Mouse (Mus musculus) monocyte, adult 2 months (primary cell): ENCODE results near the gene Rhou.

Experiments
- DNase-seq, 2 experiments: peaks; one replicate each; pipeline ENCODE4 v3.0.0; 2022; ENCODE audit warnings: low spot score in 2 of 2, low read depth in 1 of 2

Gene Rhou

DNA sequence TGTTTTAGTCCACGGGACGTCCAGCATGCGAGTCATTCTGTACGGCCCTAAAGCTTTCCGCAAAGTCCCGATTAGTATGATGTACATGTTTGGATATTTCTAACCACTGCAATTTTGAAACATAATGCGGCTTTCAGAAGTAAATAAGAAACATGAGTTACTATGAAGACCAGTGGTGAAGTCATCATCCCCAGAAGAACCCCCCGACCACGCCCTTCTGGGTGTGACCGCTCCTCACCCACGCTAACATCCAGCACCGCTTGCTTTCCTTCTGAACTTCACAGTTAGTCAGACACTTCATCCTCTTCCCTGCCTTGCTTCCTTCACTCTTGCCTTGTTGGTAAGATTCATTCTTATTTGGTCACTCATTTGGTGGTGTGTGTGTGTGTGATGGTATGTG is 4.2 kb upstream of the Rhou start:
- DNase-seq: no peak

DNA sequence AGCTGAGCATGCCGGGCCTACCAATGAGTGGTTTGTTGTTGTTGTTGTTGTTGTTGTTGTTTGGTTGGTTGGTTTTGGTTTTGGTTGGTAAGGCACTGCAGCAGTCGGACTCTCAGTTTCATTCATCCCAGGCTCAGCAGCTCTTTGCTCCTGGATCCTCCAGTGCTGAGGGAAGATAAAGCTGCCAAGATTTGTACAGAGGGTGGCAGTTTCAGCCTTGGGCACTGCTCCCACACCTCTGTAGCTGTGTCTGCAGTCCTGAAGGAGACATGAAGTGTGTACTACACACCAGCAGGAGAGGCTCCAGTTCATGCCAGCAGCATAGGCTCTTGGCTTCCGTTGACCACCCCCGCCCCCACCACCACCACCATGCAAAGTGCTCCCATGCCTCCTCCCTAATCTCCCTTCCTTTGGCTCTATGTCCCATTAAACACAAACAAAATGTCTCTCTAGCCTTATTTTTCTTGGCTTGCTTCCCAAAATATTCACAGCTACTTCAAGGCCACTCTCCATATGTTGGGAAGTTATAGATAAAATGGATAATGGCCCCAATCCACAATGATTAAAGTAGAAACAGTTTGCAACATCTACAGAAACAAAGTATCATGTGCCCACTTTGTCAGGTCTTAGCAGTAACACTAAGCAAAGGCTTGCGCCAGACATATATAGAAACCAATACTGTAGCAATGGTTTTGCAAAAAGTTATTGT is 2.2 kb upstream of the Rhou start:
- DNase-seq: no peak

DNA sequence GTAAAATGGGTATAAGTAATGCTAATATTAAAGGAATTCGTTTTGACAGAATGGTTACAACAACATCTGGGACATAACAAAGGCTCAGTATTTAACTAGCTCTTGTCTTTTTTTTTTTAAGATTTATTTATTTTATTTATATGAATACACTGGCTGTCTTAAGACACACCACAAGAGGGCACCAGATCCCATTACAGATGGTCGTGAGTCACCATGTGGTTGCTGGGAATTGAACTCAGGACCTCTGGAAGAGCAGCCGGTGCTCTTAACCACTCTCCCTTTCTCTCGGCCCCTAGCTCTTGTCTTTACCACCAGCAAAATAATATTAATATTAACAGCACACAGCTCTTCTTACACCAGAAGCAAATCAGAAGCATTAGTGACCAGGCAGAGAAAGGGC is 1.1 kb upstream of the Rhou start:
- DNase-seq: no peak

DNA sequence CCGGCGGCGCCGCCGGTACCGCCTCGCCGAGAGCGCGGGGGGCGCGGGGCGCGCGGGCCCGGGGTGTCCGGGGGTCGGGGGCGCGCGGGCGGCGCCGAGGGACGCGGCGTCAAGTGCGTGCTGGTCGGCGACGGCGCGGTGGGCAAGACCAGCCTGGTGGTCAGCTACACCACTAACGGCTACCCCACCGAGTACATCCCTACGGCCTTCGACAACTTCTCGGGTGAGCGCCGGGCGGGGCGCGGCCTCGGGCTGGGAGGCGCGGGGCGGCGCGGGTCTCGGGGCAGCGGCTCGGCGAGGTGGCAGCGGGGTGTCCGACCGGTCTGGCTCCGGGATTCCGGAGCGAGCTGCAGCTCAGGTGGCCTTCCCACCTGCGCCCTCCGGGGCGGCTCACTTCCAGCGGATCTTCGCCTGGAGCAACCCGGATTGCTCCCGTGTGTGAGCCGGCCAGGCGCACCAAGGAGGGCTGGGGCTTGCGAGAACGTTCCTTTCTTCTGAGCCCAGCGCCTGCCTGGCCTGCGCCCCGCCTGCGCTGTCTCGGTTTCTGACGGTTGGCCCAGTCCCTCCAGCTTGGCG is 353 bp downstream of the Rhou start:
- no peak for DNase-seq

DNA sequence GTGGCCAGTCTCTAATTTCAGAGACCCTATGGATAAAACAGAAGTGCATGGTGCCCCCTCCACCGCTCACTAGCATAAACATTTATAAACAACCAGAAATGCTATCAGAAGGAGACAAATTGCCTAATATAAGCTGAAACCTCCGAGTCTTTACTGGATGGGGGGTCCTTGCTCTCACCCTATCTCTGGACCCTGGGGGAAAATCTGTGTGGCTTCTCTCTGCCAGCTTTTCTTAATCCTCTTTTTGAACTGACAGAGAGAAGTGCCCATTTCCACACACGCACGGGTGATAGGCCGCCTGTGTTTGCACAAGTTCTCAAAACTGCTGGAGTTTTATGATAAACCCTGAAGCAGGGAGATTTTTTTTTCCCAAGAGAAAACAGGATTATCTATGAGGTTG is 1.0 kb downstream of the Rhou start:
- DNase-seq: no peak

DNA sequence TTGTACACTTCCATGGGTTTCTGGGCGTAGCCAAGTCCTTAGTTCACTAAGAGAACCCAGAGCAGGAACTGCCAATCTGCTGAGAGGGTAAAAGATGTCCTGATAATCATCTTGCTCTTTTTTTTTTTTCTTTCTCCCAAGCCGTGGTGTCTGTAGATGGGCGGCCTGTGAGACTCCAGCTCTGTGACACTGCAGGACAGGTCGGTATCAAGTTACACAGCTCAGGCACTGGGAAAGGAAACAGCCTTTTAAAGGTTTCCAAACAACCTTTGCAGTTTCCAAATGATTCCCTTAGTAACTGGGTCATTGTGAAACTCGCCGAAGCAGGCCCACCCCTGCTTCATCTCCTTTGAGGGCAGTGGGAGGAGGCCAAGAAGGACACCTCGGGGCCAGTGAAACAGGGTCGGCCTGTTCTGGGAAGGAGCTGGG is 1.6 kb downstream of the Rhou start:
- no peak for DNase-seq

GRCm38 (mm10) chr8:123657826-123658225 is 4.1 kb downstream of the Rhou start:
- no peak for DNase-seq

- no peak for DNase-seq
These were observed 5.8 kb downstream of the Rhou start for GRCm38 (mm10) chr8:123659469-123660057.

GRCm38 (mm10) chr8:123661515-123661914 is 7.8 kb downstream of the Rhou start:
- no peak for DNase-seq

- DNase-seq: no peak
These were observed 11.9 kb downstream of the Rhou start for GRCm38 (mm10) chr8:123665580-123665979.

DNA sequence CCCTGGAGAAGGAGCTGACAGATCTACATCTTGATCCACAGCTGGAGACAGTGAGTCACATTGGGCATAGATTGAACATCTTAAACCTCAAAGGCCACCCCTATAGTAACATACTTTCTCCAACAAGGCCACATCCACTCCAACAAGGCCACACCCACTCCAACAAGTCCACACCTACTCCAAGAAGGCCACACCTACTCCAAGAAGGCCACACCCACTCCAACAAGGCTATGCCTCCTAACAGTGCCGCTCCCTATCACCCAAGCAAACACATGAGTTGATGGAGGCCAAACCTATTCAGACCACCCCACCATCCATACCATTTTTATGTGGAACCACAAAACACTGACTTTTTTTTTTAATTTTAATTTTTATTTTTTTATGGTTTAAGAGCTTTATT is 13.1 kb downstream of the Rhou start:
- no peak for DNase-seq

- no peak for DNase-seq
These were observed 15.0 kb downstream of the Rhou start for GRCm38 (mm10) chr8:123668681-123669080.

DNA sequence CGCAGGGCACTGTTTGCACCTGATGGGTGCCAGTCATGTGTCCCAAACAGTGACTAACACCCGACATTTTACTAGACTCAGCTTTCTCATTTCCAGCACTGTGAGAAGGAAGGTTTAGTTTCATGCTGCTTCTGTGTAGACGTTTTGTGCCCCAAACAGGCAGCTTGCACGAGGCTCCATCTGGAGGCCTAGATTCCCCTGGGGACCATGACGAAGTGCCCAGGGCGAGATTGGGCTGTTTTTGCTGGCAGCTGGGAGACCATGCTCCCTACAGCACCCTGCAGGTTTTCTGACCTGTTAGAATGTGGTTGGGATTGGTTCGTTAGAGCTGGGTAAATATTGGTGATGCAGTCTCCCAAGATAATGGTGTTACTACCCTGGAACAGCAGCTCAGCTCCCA is 17.0 kb downstream of the Rhou start:
- no peak for DNase-seq

- no peak for DNase-seq
These were observed 17.7 kb downstream of the Rhou start for GRCm38 (mm10) chr8:123671454-123671853.

- no peak for DNase-seq
These were observed 18.9 kb downstream of the Rhou start for GRCm38 (mm10) chr8:123672648-123673047.

DNA sequence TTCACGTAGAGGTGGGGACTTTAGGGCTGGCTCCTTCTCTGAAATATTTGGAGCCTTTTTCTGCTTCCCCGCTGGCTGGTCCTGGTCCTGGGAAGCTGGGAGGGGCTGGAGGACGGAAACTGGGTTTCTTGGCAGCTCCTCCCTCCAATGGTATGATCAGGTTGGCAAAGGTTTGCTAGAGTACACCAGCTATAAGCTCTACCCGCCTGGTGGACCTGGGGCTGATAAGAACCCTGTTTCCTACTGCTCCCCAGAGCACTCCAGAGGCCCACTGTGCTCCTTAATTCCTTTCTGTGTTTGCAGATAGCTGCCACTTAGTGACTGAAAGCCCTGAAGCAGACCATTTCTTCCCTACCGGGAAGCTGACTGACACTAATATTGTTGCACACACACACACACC is 21.9 kb downstream of the Rhou start:
- DNase-seq: no peak

GRCm38 (mm10) chr8:123678390-123678789 is 24.7 kb downstream of the Rhou start:
- no peak for DNase-seq

GRCm38 (mm10) chr8:123682073-123682761 is 28.5 kb downstream of the Rhou start:
- DNase-seq: no peak

GRCm38 (mm10) chr8:123683321-123683720 is 29.6 kb downstream of the Rhou start:
- no peak for DNase-seq

DNA sequence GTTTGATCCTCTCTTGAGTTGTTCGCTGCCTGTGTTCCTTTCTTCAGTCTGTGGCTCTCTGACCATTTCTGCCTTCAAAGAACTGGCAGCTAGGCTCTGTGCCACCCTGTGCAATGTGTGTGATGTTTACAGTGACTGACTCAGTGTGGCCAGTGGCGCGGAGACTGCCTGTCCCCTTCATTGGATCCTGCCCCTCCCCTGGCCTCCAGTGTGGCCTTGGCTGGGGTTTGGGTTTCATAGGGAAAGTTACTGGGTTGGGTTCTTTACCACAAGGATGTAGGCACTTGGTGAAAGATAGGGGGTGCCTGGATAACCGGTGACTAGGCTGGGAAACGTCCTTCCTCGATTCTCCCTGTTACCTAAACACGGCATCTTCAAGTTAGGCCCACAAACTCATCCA is 31.1 kb downstream of the Rhou start:
- DNase-seq: no peak

DNA sequence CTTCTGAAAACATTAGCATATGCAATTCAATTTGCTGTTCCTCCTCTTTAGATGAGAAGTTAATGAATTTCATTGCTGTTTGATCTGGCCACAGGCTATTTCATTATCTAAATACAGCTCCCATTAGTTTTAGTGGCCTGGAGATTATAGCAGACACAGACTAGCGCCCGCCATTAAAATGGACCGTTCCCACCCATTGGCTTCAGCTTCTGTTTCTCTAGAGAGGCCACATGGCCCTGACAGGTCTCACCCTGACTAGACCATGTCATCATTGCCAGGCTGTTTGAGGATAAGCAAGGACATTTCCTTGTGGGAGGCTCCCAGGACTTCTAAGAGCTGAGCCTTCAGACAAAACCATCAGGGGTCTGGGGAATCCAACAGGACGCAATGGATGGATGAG is 31.7 kb downstream of the Rhou start:
- DNase-seq: no peak

- no peak for DNase-seq
These were observed 34.1 kb downstream of the Rhou start for GRCm38 (mm10) chr8:123687826-123688225.
